25 mouse cellular contexts compared by ENCODE assay signal in the genomic region with DNA sequence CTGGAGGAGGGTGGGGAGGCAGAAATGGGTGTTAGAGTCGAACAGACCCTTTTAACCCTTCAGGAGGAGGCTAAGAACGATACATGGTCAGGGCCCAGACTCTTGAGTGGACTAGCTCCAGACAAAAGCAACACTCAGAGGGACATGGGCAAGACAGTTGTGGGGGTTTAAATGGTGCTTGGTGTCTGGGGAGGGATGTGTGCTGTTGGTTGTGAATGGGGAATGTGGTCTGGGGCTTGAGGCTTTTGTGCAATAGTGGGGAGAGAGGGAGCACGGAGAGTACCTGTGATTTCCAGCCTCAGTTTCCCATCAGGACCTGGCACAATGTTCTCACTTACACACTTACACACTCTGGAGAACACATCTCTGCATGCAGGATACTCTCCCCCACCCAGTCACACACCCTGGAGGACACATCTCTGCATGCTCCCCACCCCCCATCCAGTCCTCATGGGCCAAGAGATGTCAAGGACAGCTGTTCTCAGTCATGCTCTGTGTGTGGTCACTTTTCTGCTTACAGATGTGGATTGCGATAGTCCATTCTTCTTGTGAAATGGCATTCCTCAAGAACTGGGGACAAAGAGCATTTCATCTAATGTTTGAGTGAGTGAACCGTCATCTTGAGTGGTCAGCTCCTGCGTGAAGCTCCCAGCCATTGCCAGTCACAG.
A peak's percentile ranks its signal among the peaks of the same experiment; 100 is the strongest.
DNase-seq lines count a peak whose midpoint lies in the region; ATAC-seq and TF ChIP-seq lines count a peak whose summit lies in the region.
"Had no signal": no experiment of that assay in that cellular context is flagged by ENCODE, and none has a peak within 500 bp of the region (broad histone marks: within the 10 kb centered on the region; RNA-seq: fewer than 3 reads in every experiment).

No protein-coding gene starts in this region.

- no peak overlapping the region for H3K27ac ChIP-seq in kidney, embryonic 16.5 days (ENCODE audit: low read length)
- no peak overlapping the region for H3K27ac ChIP-seq in lung, embryonic 14.5 days (ENCODE audit: low read depth)
- H3K27ac ChIP-seq in stomach, postnatal 0 days (replicated peaks): no peak overlapping the region
- no peak overlapping the region for H3K27ac ChIP-seq in cerebellum, adult 2 months (ENCODE audit: insufficient read depth, low read length)
- H3K27ac ChIP-seq: embryonic facial prominence, embryonic 10.5 days; embryonic facial prominence, embryonic 15.5 days; forebrain, embryonic 12.5 days; hindbrain, postnatal 0 days; limb, embryonic 12.5 days; liver, embryonic 15.5 days; midbrain, embryonic 10.5 days; midbrain, embryonic 15.5 days had no signal

- no peak for TF ChIP-seq POLR2A in cerebellum, adult 2 months (IDR thresholded peaks at IDR 0.05; ENCODE audit: borderline replicate concordance, insufficient read depth, low read length)

- no peaks in the 10 kb centered on the region for H3K9me3 ChIP-seq in kidney, embryonic 16.5 days (ENCODE audit: low read length)
- no peaks in the 10 kb centered on the region for H3K9me3 ChIP-seq in lung, embryonic 14.5 days (ENCODE audit: low read depth, low read length)
- H3K9me3 ChIP-seq in stomach, postnatal 0 days (ENCODE audit: control insufficient read depth, low read length): no peaks in the 10 kb centered on the region
- H3K9me3 ChIP-seq: embryonic facial prominence, embryonic 10.5 days; embryonic facial prominence, embryonic 15.5 days; forebrain, embryonic 12.5 days; limb, embryonic 12.5 days; liver, embryonic 15.5 days; midbrain, embryonic 10.5 days; midbrain, embryonic 15.5 days had no signal

- peak; percentile 79 for ATAC-seq in kidney, embryonic 16.5 days (ENCODE audit: low FRiP score, low TSS enrichment)
- ATAC-seq in lung, embryonic 14.5 days (ENCODE audit: insufficient read depth): peak; percentile 94
- ATAC-seq in stomach, postnatal 0 days (ENCODE audit: low FRiP score, low TSS enrichment): 0 out of 2 replicates have a peak, but pooled peaks have one; percentile 40
- ATAC-seq: CD4-positive, CD25-positive, alpha-beta regulatory T cell, adult 4 months; forebrain, postnatal 0 days; hindbrain, postnatal 0 days; intestine, embryonic 16.5 days; midbrain, embryonic 15.5 days had no signal

- no peak for DNase-seq in kidney, adult 8-10 months
- peak; percentile 79 for DNase-seq in lung, embryonic 14.5 days
- no peak for DNase-seq in lung, adult 18-20 months
- peak; percentile 33 for DNase-seq in lung, postnatal 14 days
- no peak for DNase-seq in stomach, postnatal 0 days (ENCODE audit: low spot score)
- no peak for DNase-seq in cerebellum, adult 2 months
- DNase-seq: cerebellum, adult 8-10 months; cerebellum, postnatal 25 days; forebrain, postnatal 0 days; layer of hippocampus, adult 9-11 months; right cerebral cortex, postnatal 25 days; spleen, adult 18-20 months; thymus, adult 2 months; thymus, postnatal 36 days had no signal

- TF ChIP-seq EP300 in stomach, postnatal 0 days (optimal IDR thresholded peaks at IDR 0.05): no peak

- H3K4me2 ChIP-seq in kidney, embryonic 16.5 days (replicated peaks; ENCODE audit: low read depth, low read length): no peak overlapping the region
- H3K4me2 ChIP-seq in lung, embryonic 14.5 days: no peak overlapping the region
- H3K4me2 ChIP-seq in stomach, postnatal 0 days (replicated peaks; ENCODE audit: low read depth): no peak overlapping the region
- H3K4me2 ChIP-seq: embryonic facial prominence, embryonic 15.5 days; forebrain, embryonic 12.5 days; limb, embryonic 12.5 days; liver, embryonic 15.5 days; midbrain, embryonic 15.5 days had no signal

- H3K4me1 ChIP-seq in kidney, embryonic 16.5 days (ENCODE audit: insufficient read depth, low read length): peaks cover 4% of the 10 kb centered on the region; the same call in 1 of the 2 replicates
- no peaks in the 10 kb centered on the region for H3K4me1 ChIP-seq in lung, embryonic 14.5 days (ENCODE audit: insufficient read depth)
- H3K4me1 ChIP-seq in stomach, postnatal 0 days (replicated peaks; ENCODE audit: control insufficient read depth, insufficient read depth): no peaks in the 10 kb centered on the region
- H3K4me1 ChIP-seq in cerebellum, adult 2 months (ENCODE audit: control insufficient read depth, insufficient read depth, low read length): no peaks in the 10 kb centered on the region
- H3K4me1 ChIP-seq: embryonic facial prominence, embryonic 10.5 days; embryonic facial prominence, embryonic 15.5 days; forebrain, embryonic 12.5 days; limb, embryonic 12.5 days; liver, embryonic 15.5 days; midbrain, embryonic 10.5 days; midbrain, embryonic 15.5 days had no signal

- H3K9ac ChIP-seq in kidney, embryonic 16.5 days (replicated peaks; ENCODE audit: low read length): no peak overlapping the region
- H3K9ac ChIP-seq in lung, embryonic 14.5 days: no peak overlapping the region
- H3K9ac ChIP-seq in stomach, postnatal 0 days (ENCODE audit: low read length): no peak overlapping the region
- H3K9ac ChIP-seq: embryonic facial prominence, embryonic 15.5 days; forebrain, embryonic 12.5 days; forebrain, postnatal 0 days; limb, embryonic 12.5 days; liver, embryonic 15.5 days; midbrain, embryonic 15.5 days had no signal

- 75% methylated on average over 6 of the region's 6 CpGs for WGBS in kidney, embryonic 16.5 days
- 50% methylated on average over 6 of the region's 6 CpGs for WGBS in lung, embryonic 14.5 days
- 52% methylated on average over 6 of the region's 6 CpGs for WGBS in stomach, postnatal 0 days
- WGBS in cerebellum, adult 2 months: 75% methylated on average over 6 of the region's 6 CpGs

- H3K27me3 ChIP-seq in kidney, embryonic 16.5 days (ENCODE audit: insufficient read depth, low read length): no peaks in the 10 kb centered on the region
- H3K27me3 ChIP-seq in lung, embryonic 14.5 days (ENCODE audit: insufficient read depth, low read length): no peaks in the 10 kb centered on the region
- H3K27me3 ChIP-seq in stomach, postnatal 0 days (ENCODE audit: control insufficient read depth, insufficient read depth, low read length): no peaks in the 10 kb centered on the region
- no peaks in the 10 kb centered on the region for H3K27me3 ChIP-seq in cerebellum, adult 2 months (ENCODE audit: control insufficient read depth, insufficient read depth, low read length)
- H3K27me3 ChIP-seq: embryonic facial prominence, embryonic 15.5 days; forebrain, embryonic 12.5 days; limb, embryonic 12.5 days; liver, embryonic 15.5 days; midbrain, embryonic 15.5 days had no signal

- H3K36me3 ChIP-seq in kidney, embryonic 16.5 days (ENCODE audit: insufficient read depth, low read length): no peaks in the 10 kb centered on the region
- H3K36me3 ChIP-seq in lung, embryonic 14.5 days (ENCODE audit: insufficient read depth): no peaks in the 10 kb centered on the region
- no peaks in the 10 kb centered on the region for H3K36me3 ChIP-seq in stomach, postnatal 0 days (ENCODE audit: control insufficient read depth, insufficient read depth, low read length)
- H3K36me3 ChIP-seq: embryonic facial prominence, embryonic 10.5 days; embryonic facial prominence, embryonic 15.5 days; forebrain, embryonic 12.5 days; limb, embryonic 12.5 days; liver, embryonic 15.5 days; midbrain, embryonic 10.5 days; midbrain, embryonic 15.5 days had no signal

- H3K4me3 ChIP-seq in kidney, embryonic 16.5 days (ENCODE audit: low read length): no peak overlapping the region
- no peak overlapping the region for H3K4me3 ChIP-seq in lung, embryonic 14.5 days (ENCODE audit: low read depth, low read length)
- no peak overlapping the region for H3K4me3 ChIP-seq in stomach, postnatal 0 days (ENCODE audit: low read depth, low read length)
- no peak overlapping the region for H3K4me3 ChIP-seq in cerebellum, adult 2 months (replicated peaks; ENCODE audit: insufficient read depth, low read depth, low read length)
- H3K4me3 ChIP-seq: embryonic facial prominence, embryonic 10.5 days; embryonic facial prominence, embryonic 15.5 days; forebrain, embryonic 12.5 days; limb, embryonic 12.5 days; liver, embryonic 15.5 days; midbrain, embryonic 10.5 days; midbrain, embryonic 15.5 days had no signal

- TF ChIP-seq CTCF in lung, embryonic 14.5 days (IDR thresholded peaks at IDR 0.05; ENCODE audit: low read depth): no peak
- TF ChIP-seq CTCF in stomach, postnatal 0 days (IDR thresholded peaks at IDR 0.05; ENCODE audit: low read depth): no peak
- no peak for TF ChIP-seq CTCF in cerebellum, adult 2 months (IDR thresholded peaks at IDR 0.05; ENCODE audit: borderline replicate concordance, insufficient read depth, low read depth, low read length)

Comparison
In these comparisons a context has a peak if more than half of its experiments do, and no peak if none do; other contexts are left out.
1. DNase-seq: peak in lung, embryonic 14.5 days (single experiment) and lung, postnatal 14 days (single experiment); none in kidney, adult 8-10 months (0 of 2), lung, adult 18-20 months (0 of 2), stomach, postnatal 0 days (single experiment) and cerebellum, adult 2 months (0 of 2).
2. ATAC-seq: peak in every context shown above with its lines; median percentile 94 in lung, embryonic 14.5 days; 79 in kidney, embryonic 16.5 days; 40 in stomach, postnatal 0 days.